Mouse (Mus musculus) embryonic fibroblast, embryonic 13.5 days (primary cell): ENCODE data around the gene Bcl3. TPM values are rescaled to one million over a fixed set of nuclear protein-coding genes. Genes with fewer than 3 reads are reported as not detected.
A peak's percentile ranks its signal among the peaks of the same experiment; 100 is the strongest.
"Not testable (repeated sequence)": the region's sequence is repeated elsewhere in the genome, so short reads cannot be mapped to it uniquely, and the experiment has no call there.

Source experiments
- H3K27ac ChIP-seq: 2 replicates; pipeline ENCODE4 v1.5.1; 2012; ENCODE audit warnings: low read length, control low read depth, inconsistent platforms; ENCODE audit not compliant: insufficient read depth
- H3K4me1 ChIP-seq: 2 replicates; pipeline ENCODE4 v1.6.1; 2011; ENCODE audit warnings: low read length; ENCODE audit not compliant: control insufficient read depth, insufficient read depth
- H3K4me3 ChIP-seq: 2 replicates; pipeline ENCODE4 v1.5.1; 2011; ENCODE audit warnings: mild to moderate bottlenecking, control low read depth, low read length; ENCODE audit not compliant: insufficient read depth
- CTCF ChIP-seq: IDR thresholded peaks from 2 replicates; pipeline ENCODE4 v1.5.1; 2011; ENCODE audit warnings: mild to moderate bottlenecking, control low read depth, low read length, moderate library complexity, borderline replicate concordance; ENCODE audit not compliant: insufficient read depth
- POLR2A ChIP-seq: IDR thresholded peaks from 2 replicates; pipeline ENCODE4 v1.6.1; 2011; ENCODE audit warnings: low read depth, mild to moderate bottlenecking, control low read depth, low read length, moderate library complexity
- polyA plus RNA-seq: library from polyadenylated mRNA; stranded (reverse); fragments of >200 nt; gene quantifications from 2 replicates; pipeline ENCODE4 v1.2.4, GENCODE M21; 2011; ENCODE audit warnings: low read depth; ENCODE audit not compliant: missing spikeins, insufficient read length

Bcl3 gene
- polyA plus RNA-seq, 1 experiment, result 37.9 TPM

DNA sequence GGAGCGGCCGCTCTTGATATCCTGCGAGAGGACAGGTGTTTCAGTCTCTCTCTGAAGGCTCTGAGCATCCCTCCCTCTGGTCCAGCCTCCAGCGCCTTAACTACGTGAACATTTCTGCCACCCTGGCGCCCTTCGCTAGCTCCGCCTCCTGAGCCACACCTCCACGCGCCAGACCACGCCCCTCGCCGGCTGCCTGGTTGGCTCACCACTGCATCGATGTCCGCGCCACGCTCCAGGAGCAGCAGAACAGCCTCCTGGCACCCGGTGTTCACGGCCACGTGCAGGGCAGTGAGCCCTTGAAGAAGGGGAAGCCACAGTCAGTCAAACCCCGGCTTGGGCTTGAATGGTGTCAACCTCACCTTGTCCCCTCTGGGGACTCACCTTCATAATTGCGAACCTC lies 11.5 kb downstream of the Bcl3 start:
- Histone ChIP-seq H3K4me3 (no peak overlapping the region), H3K4me1 (0 out of 2 replicates have a peak, but pooled peaks cover 2% of the 10 kb centered on the region), H3K27ac (no peak overlapping the region)
- TF ChIP-seq POLR2A (no peak), CTCF (no peak)

DNA sequence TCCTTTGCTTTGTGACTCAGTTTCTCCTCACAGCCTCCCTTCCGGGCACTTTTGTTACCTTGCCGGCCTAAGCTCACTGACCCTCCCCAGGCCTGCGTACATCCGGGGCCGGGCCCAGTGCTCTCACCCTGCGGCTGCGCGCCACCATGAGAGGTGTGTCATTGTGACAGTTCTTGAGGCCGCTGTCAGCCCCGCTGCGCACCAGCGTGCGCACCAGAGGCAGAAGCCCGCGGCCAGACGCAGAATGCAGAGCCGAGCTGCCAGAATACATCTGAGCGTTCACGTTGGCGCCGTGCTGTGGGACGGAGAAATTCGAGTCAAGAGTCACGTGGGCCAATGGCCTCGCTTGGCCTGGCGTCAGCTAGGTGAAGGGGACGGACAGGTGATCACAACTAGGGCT lies 13.2 kb downstream of the Bcl3 start:
- 0 out of 2 replicates have a peak, but pooled peaks cover 2% of the 10 kb centered on the region for H3K4me1 ChIP-seq
- TF ChIP-seq POLR2A (no peak), CTCF (no peak)

DNA sequence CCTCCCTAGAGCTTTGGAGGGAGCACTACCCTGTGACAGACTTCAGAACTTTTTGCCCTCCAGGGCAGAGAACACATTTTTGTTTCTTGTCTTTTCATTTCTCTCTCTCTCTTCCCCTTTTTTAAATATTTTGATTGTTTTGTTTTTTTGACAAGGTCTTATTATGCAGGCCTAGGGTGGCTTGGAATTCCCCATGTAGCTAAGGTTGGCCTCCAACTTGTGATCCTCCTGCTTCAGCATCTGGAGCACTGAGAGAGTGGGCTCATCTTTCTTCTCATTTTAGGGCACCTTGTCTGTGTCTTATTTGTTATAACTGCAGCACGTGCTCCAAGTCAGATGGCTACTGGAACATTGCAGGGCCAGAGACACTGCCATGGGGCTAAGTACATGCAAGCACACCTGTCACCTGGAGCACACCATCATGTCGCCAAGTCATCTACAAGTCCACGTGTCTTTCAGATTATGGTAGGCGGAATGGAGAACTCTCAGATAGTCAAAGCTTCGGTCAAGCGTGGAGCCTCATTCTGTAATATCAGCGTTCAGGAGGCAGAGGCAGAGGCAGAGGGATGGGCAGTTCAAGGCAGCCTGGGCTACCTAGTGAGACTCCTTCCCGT lies 16.1 kb downstream of the Bcl3 start:
- Histone ChIP-seq H3K4me1 (peaks cover 3% of the 10 kb centered on the region; the same call in 1 of the 2 replicates), H3K4me3 (no peak overlapping the region), H3K27ac (no peak overlapping the region)
- TF ChIP-seq POLR2A, result no peak
- TF ChIP-seq CTCF, result no peak

More for the DNA sequence above, 13.2 kb downstream of the Bcl3 start:
- no peak overlapping the region for H3K4me3 ChIP-seq
- no peak overlapping the region for H3K27ac ChIP-seq

DNA sequence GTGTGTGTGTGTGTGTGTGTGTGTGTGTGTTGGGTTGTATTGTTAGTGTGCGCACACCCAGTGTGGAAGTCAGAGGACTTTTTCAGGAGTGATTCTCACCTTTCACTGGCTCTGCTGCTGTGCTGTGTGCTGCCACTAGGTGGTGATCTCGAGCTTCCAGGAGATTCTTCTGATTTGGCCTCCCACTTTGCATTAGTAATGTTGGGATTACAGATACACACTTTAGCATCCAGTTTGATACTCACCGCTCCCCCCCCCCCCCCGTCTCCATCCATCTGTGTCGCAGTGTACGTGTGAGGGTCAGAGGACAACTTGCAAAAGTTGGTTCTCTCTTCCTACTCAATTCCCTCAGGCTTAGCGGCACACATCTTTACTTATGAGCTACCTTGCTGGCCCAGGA lies 19.6 kb downstream of the Bcl3 start:
- TF ChIP-seq POLR2A, result no peak
- TF ChIP-seq CTCF, result peak; percentile 86

DNA sequence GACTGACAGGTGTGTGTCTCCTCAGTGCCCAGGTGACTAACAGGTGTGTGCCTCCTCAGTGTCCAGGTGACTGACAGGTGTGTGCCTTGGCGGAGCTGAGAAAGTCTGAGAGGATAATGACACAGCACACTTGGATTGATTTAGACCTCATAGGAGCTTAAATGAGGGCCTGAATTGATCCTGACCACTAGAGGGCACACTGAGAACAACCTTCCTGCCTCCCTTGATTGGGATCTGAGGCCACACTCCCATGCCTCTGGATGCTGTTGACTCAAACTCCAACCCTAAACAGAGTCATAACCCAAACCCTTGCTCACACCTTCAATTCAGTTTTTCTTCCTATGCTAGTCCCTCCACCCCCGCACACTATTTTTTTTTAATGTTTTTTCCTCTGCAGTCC lies 21.8 kb downstream of the Bcl3 start:
- no peak overlapping the region for H3K27ac ChIP-seq
- H3K4me1 ChIP-seq, result peaks cover 3% of the 10 kb centered on the region; the same call in 1 of the 2 replicates
- no peak for TF ChIP-seq POLR2A
- peak; percentile 69; the same call in 1 of the 2 replicates for TF ChIP-seq CTCF
- no peak overlapping the region for H3K4me3 ChIP-seq

More for the DNA sequence above, 19.6 kb downstream of the Bcl3 start:
- Histone ChIP-seq H3K27ac (no peak overlapping the region), H3K4me3 (no peak overlapping the region), H3K4me1 (peaks cover 3% of the 10 kb centered on the region; the same call in 1 of the 2 replicates)

DNA sequence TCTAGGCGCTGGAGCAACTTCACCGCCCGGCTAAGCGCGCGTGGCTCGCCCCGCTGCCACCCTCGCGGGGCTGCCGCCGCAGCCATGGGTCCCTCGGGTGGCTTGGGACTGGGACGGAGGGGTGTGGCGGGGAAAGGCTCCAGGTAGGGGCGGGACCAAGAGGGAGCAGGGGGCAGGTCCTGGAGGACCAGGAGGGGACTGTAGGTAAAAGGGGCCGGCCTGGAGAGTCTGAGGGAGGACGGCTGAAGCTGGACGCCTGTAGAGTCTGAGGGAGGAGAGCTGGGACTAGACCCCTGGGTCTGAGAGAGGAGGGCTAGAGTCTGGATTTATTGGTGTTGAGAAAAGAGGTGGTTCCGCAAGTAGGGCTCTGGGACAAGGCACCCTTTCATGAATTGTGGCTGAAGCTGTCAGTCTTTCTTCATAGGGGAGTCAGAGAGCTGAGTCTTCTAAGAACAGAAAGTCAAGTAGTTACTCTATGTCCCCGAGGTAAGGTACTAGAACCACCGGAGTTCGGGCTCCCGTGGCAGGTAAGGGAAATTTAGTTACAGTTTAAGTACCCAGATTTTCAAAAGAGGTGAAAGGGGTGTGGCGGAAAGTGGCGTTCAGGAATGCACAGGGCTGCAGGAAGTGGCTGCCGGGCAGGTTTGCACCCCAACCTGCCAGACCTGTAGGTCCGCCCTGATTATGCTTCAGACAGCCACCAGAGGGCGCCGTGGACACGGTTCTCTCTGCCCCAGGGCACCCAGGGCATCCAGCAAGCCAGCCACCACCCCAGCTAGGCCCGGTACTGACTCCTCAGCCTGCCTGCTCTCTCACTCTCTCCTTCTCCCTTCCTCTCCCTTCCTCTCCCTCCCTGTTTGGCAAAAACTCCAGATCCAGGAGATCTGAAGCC lies 25.6 kb downstream of the Bcl3 start, which contains the start of gene Cblc:
Gene Cblc, minus strand, starts transcription at position 113 of the 892 bp plus-strand sequence.
- H3K27ac ChIP-seq, result no peak within 1 kb of the TSS
- peak; percentile 79 for TF ChIP-seq CTCF
- no peak for TF ChIP-seq POLR2A
- H3K4me3 ChIP-seq, result no peak within 1 kb of the TSS

DNA sequence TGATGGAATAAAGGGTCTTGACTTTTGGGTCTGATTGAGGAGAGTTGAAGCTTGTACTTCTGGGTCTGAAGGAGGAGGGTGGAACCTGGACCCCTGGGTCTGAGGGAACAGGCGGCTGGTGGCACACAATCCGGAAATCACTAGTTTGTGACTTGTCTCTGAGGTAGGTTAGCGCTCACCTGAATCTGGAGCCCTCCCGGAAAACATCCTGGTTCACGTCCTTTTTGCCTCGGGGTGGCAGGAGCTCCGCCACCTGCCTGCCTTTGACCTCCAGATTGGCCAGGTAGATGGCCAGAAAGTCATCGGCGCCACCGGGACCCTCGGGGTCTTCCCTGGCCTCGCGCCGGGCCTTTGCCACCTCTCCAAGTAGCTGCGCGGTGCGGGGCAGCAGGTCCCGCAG lies 26.3 kb downstream of the Bcl3 start:
- no peak for TF ChIP-seq POLR2A
- TF ChIP-seq CTCF, result no peak
- Histone ChIP-seq H3K4me3 (no peak overlapping the region), H3K27ac (no peak overlapping the region)

More for the DNA sequence above, 25.6 kb downstream of the Bcl3 start, which contains the start of gene Cblc:
- H3K4me1 ChIP-seq, result no peaks in the 10 kb centered on the region; the same call in 1 of the 2 replicates

DNA sequence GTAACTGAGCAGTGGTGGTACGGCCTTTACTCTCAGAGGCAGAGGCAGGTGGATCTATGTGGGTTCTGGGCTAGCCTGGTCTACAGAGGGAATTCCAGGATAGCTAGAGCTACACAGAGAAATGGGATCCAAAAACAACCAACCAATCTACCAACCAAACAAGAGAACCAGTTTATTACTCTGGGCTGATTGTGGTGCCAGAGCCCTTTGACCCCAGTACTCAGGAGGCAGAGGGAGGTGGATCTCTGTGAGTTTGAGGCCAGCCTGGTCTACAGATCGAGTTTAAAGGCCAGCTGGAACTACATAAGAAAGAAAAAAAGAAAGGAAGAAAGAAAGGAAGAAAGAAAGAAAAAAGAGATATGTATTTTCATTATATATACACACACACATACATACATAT lies 27.3 kb downstream of the Bcl3 start:
- TF ChIP-seq POLR2A, result no peak
- TF ChIP-seq CTCF, result no peak
- Histone ChIP-seq H3K27ac (no peak overlapping the region), H3K4me3 (no peak overlapping the region), H3K4me1 (no peaks in the 10 kb centered on the region)

More for the DNA sequence above, 26.3 kb downstream of the Bcl3 start:
- H3K4me1 ChIP-seq, result no peaks in the 10 kb centered on the region

DNA sequence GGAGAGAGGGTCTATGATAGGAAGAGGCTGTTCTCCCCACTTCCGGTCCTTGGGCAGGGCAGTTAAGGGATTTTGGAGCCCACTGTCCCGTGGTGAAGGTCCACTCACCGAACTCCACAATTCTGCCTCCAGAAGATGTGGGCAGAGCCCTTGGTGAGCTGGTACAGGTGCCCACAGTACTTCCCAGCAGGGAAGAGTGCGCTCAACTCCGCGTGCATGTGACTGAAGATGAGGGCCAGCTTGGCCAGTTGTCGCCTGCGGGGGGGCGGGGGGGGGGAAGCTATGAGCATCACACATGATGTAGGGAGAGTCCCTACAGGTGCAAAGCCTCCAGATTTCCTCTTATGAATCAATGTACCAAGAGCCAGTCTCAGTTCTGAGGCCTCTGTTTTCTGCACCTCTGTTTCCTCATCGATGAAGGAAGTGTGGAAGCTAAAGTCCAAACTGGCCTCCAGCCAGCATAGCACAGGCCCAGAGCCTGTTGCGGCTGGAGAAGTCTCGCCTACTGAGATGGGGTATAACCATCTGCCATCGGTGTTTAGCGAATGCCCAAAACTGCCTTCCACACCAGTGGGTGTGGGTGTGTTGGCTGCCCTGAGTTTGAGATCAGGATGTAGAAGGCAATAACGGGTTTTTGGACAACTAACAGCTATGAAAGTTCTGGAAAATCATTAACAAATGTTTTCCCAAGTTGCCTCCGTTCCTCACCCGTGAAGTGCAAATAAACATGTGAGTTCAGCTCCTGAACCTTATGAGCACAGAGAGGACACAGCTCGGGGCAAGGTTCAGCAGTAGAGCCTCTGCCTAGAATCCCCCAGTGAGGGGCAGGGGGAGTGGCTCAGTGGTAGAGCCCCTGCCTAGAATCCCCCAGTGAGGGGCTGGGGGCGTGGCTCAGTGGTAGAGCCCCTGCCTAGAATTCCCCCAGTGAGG lies 29.6 kb downstream of the Bcl3 start:
- Histone ChIP-seq H3K4me1 (no peaks in the 10 kb centered on the region), H3K27ac (no peak overlapping the region), H3K4me3 (no peak overlapping the region)
- no peak for TF ChIP-seq POLR2A
- TF ChIP-seq CTCF, result no peak

DNA sequence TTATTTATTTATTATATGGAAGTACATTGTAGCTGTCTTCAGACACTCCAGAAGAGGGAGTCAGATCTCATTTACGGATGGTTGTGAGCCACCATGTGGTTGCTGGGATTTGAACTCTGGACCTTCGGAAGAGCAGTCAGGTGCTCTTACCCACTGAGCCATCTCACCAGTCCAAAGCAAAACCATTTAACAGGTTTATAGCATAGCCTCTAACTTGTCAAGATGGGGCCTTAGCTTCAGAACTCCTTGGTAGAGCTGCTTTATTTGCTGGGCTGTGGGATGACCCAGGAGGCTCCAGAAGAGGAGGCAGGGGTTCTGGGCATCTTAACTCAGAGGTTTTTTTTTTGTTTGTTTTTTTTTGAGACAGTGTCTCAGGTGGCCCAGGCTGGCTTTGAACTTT lies 31.1 kb downstream of the Bcl3 start:
- not testable (repeated sequence) for H3K4me1 ChIP-seq, H3K27ac ChIP-seq, H3K4me3 ChIP-seq
